Mouse (Mus musculus) cortical plate, adult 2 months (tissue): Measurements from ENCODE around the gene Rasgrp4.

ENCODE experiments used
- CTCF ChIP-seq: fragments of 200-500 bp; IDR thresholded peaks from 2 replicates; pipeline ENCODE4 v1.5.1; 2011; ENCODE audit warnings: mild to moderate bottlenecking, control low read depth, low read length; ENCODE audit not compliant: insufficient read depth; ENCODE audit errors: extremely low read depth
- POLR2A ChIP-seq: fragments of 200-500 bp; IDR thresholded peaks from 2 replicates; pipeline ENCODE4 v1.6.1; 2011; ENCODE audit warnings: mild to moderate bottlenecking, low read length, control low read depth; ENCODE audit not compliant: insufficient read depth; ENCODE audit errors: extremely low read depth

GRCm38 (mm10) chr7:29137429-29137828, 2.8 kb downstream of the Rasgrp4 start:
- TF ChIP-seq CTCF (no peak), POLR2A (no peak)
